Mouse (Mus musculus): ENCODE measurements around the gene Rtn2. TPM values are rescaled to one million over a fixed set of nuclear protein-coding genes. Genes with fewer than 3 reads are reported as not detected.

Gene Rtn2
- polyA plus RNA-seq, 1 experiment, result 19.9 TPM

GRCm38 (mm10) chr7:19303770-19304169, 21.3 kb downstream of the Rtn2 start:
- WGBS, result 4% methylated on average over 16 of the region's 16 CpGs
- no peak overlapping the region for H3K4me3 ChIP-seq (ENCODE audit: control insufficient read depth, insufficient read depth, low read length)

DNA sequence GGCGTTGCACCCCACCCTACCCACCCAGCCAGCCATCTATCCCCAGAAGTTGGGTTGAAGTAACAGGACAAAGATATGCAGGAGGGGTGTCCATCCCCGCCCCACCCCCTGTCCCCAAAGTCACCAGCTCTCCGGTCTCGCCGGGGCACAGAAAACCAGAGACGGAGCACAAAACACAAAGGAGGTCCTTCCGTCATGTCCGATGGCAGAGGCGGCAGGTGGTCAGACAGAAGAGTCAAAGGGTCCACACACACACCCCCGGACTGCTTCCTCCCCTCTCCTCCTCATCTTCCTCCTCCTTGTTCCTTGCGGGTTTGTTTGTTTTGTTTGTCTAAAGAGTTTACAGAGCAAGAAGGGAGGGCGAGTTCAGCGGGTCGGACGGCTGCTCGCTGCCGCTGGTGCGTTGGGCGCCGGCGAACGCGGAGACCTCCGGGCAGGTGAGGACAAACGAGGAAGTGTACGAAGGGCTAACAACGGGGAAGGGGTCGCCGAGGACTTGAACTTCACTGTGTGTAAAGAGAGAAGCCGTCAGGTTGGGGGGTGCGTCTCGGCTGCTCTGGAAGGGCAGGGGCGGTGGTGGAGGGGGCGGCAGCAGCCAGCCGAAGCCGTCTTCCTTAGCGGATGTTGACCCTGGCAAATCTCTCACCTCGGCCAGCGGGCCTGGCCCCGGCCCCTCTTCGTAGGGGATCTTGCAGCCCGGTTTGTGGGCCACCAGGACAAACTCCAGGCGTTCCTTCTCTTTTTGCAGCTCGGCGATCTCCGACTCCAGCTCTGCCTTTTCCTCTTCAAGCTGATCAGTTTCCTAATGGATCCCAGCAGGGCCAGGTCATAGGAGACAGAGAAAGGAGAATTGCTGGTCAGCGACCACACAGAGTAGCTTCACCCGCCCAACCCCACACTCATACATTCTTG, 22.3 kb downstream of the Rtn2 start:
- TF ChIP-seq CTCF (IDR thresholded peaks at IDR 0.05; ENCODE audit: borderline replicate concordance, control insufficient read depth, extremely low read depth, insufficient read depth, low read length, poor library complexity) (no peak), POLR2A (IDR thresholded peaks at IDR 0.05; ENCODE audit: control insufficient read depth, extremely low read depth, insufficient read depth, low read length, poor library complexity) (no peak)
- peaks cover 21% of the 10 kb centered on the region for H3K27me3 ChIP-seq (ENCODE audit: control insufficient read depth, insufficient read depth, low read length)
- WGBS, result 7% methylated on average over 48 of the region's 48 CpGs
- no peak overlapping the region for H3K27ac ChIP-seq (ENCODE audit: control insufficient read depth, insufficient read depth, low read length)
- H3K4me1 ChIP-seq (replicated peaks; ENCODE audit: control insufficient read depth, insufficient read depth, low read length), result peaks cover 29% of the 10 kb centered on the region
- H3K4me3 ChIP-seq (ENCODE audit: control insufficient read depth, insufficient read depth, low read length), result 0 out of 2 replicates have a peak overlapping the region, but pooled peaks have one; percentile 1
- H3K36me3 ChIP-seq (ENCODE audit: control insufficient read depth, insufficient read depth, low read length), result no peaks in the 10 kb centered on the region
- no peak for DNase-seq

More at GRCm38 (mm10) chr7:19303770-19304169, 21.3 kb downstream of the Rtn2 start:
- peak; percentile 78 for DNase-seq
- Histone ChIP-seq H3K36me3 (ENCODE audit: control insufficient read depth, insufficient read depth, low read length) (no peaks in the 10 kb centered on the region), H3K27ac (ENCODE audit: control insufficient read depth, insufficient read depth, low read length) (no peak overlapping the region), H3K27me3 (ENCODE audit: control insufficient read depth, insufficient read depth, low read length) (peaks cover 21% of the 10 kb centered on the region), H3K4me1 (replicated peaks; ENCODE audit: control insufficient read depth, insufficient read depth, low read length) (peaks cover 20% of the 10 kb centered on the region)
- TF ChIP-seq CTCF (IDR thresholded peaks at IDR 0.05; ENCODE audit: borderline replicate concordance, control insufficient read depth, extremely low read depth, insufficient read depth, low read length, poor library complexity) (peak; percentile 91), POLR2A (IDR thresholded peaks at IDR 0.05; ENCODE audit: control insufficient read depth, extremely low read depth, insufficient read depth, low read length, poor library complexity) (no peak)

DNA sequence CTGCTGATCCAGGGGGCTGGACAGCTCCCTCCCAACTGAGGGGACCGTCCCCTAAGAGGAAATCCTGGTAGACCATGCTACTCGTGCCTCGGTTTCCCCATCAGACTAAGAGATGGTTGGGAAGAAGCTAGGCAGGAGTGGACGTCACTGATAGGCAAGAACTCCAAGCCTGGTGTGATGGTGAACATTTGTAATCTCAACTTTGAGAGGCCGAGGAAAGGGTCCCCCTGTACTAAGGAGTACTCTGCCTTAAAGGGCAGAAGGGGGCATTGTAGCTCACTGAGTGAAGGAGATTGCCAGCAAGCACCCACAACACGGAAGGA, 22.9 kb downstream of the Rtn2 start:
- Histone ChIP-seq H3K4me3 (ENCODE audit: control insufficient read depth, insufficient read depth, low read length) (no peak overlapping the region), H3K27ac (ENCODE audit: control insufficient read depth, insufficient read depth, low read length) (no peak overlapping the region), H3K27me3 (ENCODE audit: control insufficient read depth, insufficient read depth, low read length) (peaks cover 21% of the 10 kb centered on the region), H3K4me1 (replicated peaks; ENCODE audit: control insufficient read depth, insufficient read depth, low read length) (peaks cover 29% of the 10 kb centered on the region), H3K36me3 (ENCODE audit: control insufficient read depth, insufficient read depth, low read length) (no peaks in the 10 kb centered on the region)
- no peak for TF ChIP-seq CTCF (IDR thresholded peaks at IDR 0.05; ENCODE audit: borderline replicate concordance, control insufficient read depth, extremely low read depth, insufficient read depth, low read length, poor library complexity)
- WGBS, result 21% methylated on average over 6 of the region's 6 CpGs
- DNase-seq, result no peak

DNA sequence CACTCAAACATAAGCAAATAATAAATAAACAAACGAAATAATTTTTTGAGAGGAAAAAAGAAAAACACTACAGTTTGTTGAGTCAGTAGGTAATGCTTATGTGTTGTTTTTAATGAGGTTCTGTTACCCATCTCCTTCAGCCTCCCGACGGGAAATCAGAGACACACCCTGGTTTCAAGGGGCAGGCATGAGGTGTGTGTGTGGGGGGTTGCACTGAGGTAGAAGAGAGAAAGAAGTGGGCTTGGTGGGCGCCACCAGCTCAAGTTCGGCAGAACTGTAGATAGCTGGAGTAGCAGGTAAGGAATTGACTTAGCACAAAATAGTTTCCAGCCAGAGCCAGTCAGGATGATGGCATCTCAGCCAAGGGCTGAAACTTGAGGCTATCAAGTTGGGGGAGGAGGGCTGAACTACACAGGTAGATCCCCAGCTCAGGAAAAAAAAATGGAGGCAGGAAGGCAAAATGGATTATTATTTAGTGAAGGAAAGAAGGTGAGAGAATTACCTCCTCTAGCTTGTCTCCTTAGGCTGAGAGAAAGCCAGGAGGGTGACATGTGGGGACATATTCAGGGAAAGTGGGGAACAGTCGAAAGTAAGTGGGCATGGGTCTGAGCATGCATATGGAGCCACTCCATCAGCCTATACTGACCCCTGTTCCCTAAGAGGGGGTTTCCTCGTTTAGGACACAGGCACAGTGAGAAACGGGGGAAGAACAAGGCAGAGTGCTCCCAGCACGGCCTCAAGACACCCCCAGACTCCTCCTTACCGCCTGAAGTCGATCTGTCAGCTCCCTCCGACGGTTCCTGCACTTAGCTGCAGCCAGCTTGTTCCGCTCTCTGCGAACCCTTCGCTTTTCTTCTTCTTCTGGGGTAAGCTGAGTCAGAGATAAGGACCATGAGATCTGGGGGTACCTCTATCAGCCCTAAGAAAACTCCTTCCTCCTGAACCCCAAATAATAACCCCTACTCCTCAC, 23.7 kb downstream of the Rtn2 start:
- H3K27me3 ChIP-seq (ENCODE audit: control insufficient read depth, insufficient read depth, low read length), result peaks cover 21% of the 10 kb centered on the region
- H3K4me1 ChIP-seq (replicated peaks; ENCODE audit: control insufficient read depth, insufficient read depth, low read length), result peaks cover 29% of the 10 kb centered on the region
- TF ChIP-seq CTCF (IDR thresholded peaks at IDR 0.05; ENCODE audit: borderline replicate concordance, control insufficient read depth, extremely low read depth, insufficient read depth, low read length, poor library complexity) (no peak), POLR2A (IDR thresholded peaks at IDR 0.05; ENCODE audit: control insufficient read depth, extremely low read depth, insufficient read depth, low read length, poor library complexity) (no peak)
- no peak for DNase-seq
- H3K36me3 ChIP-seq (ENCODE audit: control insufficient read depth, insufficient read depth, low read length), result no peaks in the 10 kb centered on the region
- H3K4me3 ChIP-seq (ENCODE audit: control insufficient read depth, insufficient read depth, low read length), result no peak overlapping the region
- H3K27ac ChIP-seq (ENCODE audit: control insufficient read depth, insufficient read depth, low read length), result no peak overlapping the region
- 72% methylated on average over 16 of the region's 16 CpGs for WGBS

GRCm38 (mm10) chr7:19306819-19307738, 24.7 kb downstream of the Rtn2 start:
- WGBS, result 89% methylated on average over 25 of the region's 25 CpGs
- Histone ChIP-seq H3K4me3 (ENCODE audit: control insufficient read depth, insufficient read depth, low read length) (no peak overlapping the region), H3K27ac (ENCODE audit: control insufficient read depth, insufficient read depth, low read length) (no peak overlapping the region), H3K36me3 (ENCODE audit: control insufficient read depth, insufficient read depth, low read length) (no peaks in the 10 kb centered on the region), H3K4me1 (replicated peaks; ENCODE audit: control insufficient read depth, insufficient read depth, low read length) (peaks cover 29% of the 10 kb centered on the region), H3K27me3 (ENCODE audit: control insufficient read depth, insufficient read depth, low read length) (peaks cover 15% of the 10 kb centered on the region)
- TF ChIP-seq CTCF (IDR thresholded peaks at IDR 0.05; ENCODE audit: borderline replicate concordance, control insufficient read depth, extremely low read depth, insufficient read depth, low read length, poor library complexity) (no peak), POLR2A (IDR thresholded peaks at IDR 0.05; ENCODE audit: control insufficient read depth, extremely low read depth, insufficient read depth, low read length, poor library complexity) (no peak)
- DNase-seq, result no peak

Data from thymus, adult 2 months (tissue).